Mouse (Mus musculus) erythroblast, embryonic 14.5 days (primary cell): ENCODE results near the gene Gypa. TPM values are rescaled to one million over a fixed set of nuclear protein-coding genes. Genes with fewer than 3 reads are reported as not detected.

Source experiments
- H3K27me3 ChIP-seq: 2 replicates; pipeline ENCODE4 v1.6.1; 2012; ENCODE audit warnings: inconsistent platforms; ENCODE audit not compliant: control insufficient read depth
- H3K36me3 ChIP-seq: 2 replicates; pipeline ENCODE4 v1.6.1; 2012; ENCODE audit warnings: mild to moderate bottlenecking, inconsistent platforms; ENCODE audit not compliant: control insufficient read depth
- H3K4me1 ChIP-seq: 2 replicates; pipeline ENCODE4 v1.6.1; 2012; ENCODE audit warnings: inconsistent platforms; ENCODE audit not compliant: control insufficient read depth
- H3K4me3 ChIP-seq: replicated peaks from 2 replicates; pipeline ENCODE3; 2012; ENCODE audit warnings: moderate library complexity, mild to moderate bottlenecking, inconsistent platforms
- H3K9me3 ChIP-seq: 2 replicates; pipeline ENCODE4 v1.6.1; 2012; ENCODE audit warnings: low read length, inconsistent platforms, mixed read lengths; ENCODE audit not compliant: control insufficient read depth
- GATA1 ChIP-seq: IDR thresholded peaks from 2 replicates; pipeline ENCODE4 v1.6.1; 2012; ENCODE audit warnings: low read length, inconsistent platforms, mixed read lengths
- TAL1 ChIP-seq: IDR thresholded peaks from 3 replicates; pipeline ENCODE4 v1.6.1; 2012; ENCODE audit warnings: low read length, inconsistent platforms, mixed read lengths
- polyA plus RNA-seq: library from polyadenylated mRNA; stranded (reverse); fragments of >175 nt; gene quantifications from 2 replicates; pipeline ENCODE4 v1.2.3, GENCODE M21; 2012

The Gypa gene
- polyA plus RNA-seq, 1 experiment, result 38.2 TPM

GRCm38 (mm10) chr8:80482822-80483774, 10.5 kb upstream of the Gypa start:
- no peaks in the 10 kb centered on the region for H3K9me3 ChIP-seq
- H3K4me3 ChIP-seq, result no peak overlapping the region
- peaks cover 17% of the 10 kb centered on the region for H3K27me3 ChIP-seq
- no peaks in the 10 kb centered on the region for H3K36me3 ChIP-seq
- no peak for TF ChIP-seq GATA1
- TF ChIP-seq TAL1, result no peak
- no peaks in the 10 kb centered on the region for H3K4me1 ChIP-seq

- no peak overlapping the region for H3K4me3 ChIP-seq
- no peaks in the 10 kb centered on the region for H3K9me3 ChIP-seq
- H3K36me3 ChIP-seq, result peaks cover 20% of the 10 kb centered on the region
- H3K27me3 ChIP-seq, result peaks cover 4% of the 10 kb centered on the region
- peaks cover 29% of the 10 kb centered on the region for H3K4me1 ChIP-seq
- TF ChIP-seq GATA1 (no peak), TAL1 (no peak)
Measured at GRCm38 (mm10) chr8:80491562-80491961, 2.0 kb upstream of the Gypa start.

GRCm38 (mm10) chr8:80492987-80493441, 567 bp upstream of the Gypa start:
- Histone ChIP-seq H3K27me3 (no peaks in the 10 kb centered on the region), H3K4me3 (peak overlapping the region; percentile 83), H3K4me1 (peaks cover 41% of the 10 kb centered on the region), H3K36me3 (peaks cover 34% of the 10 kb centered on the region), H3K9me3 (no peaks in the 10 kb centered on the region)
- no peak for TF ChIP-seq TAL1
- no peak for TF ChIP-seq GATA1

DNA sequence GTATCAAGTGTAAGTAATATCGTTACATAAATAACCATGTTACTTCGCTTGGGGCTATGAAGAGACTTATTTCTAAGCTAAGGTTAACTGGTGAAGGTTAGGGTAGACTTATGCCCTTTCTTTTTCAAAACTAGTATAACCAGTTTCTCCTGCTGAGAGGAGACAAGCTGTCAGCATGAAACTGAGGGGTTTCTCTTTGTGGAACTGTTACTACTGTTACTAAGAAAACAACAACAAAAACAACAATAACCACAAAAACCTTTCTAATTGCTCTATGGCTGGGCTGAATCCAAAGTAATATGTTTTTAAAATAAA, 722 bp downstream of the Gypa start:
- Histone ChIP-seq H3K27me3 (no peaks in the 10 kb centered on the region), H3K4me3 (peak overlapping the region; percentile 83), H3K36me3 (peaks cover 47% of the 10 kb centered on the region), H3K4me1 (peaks cover 54% of the 10 kb centered on the region), H3K9me3 (no peaks in the 10 kb centered on the region)
- no peak for TF ChIP-seq GATA1
- TF ChIP-seq TAL1, result no peak

DNA sequence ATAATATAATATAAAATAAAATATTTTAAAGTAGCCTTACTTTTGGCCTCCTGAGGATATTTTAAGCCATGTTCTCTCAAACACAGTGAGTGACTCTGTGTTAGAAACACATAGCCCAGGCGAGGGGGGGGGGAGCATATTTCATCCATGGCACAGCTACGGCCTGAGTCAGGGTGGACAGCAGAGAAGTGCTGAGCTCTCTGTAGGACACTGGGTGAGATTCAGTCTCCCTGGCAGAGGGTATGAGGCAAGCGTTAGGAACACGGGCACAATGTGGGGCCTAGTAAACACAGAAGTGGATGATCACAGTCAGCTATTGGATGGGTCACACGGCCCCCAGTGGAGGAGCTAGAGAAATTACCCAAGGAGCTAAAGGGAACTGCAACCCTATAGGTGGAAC, 1.2 kb downstream of the Gypa start:
- Histone ChIP-seq H3K36me3 (peaks cover 53% of the 10 kb centered on the region), H3K9me3 (no peaks in the 10 kb centered on the region), H3K4me3 (peak overlapping the region; percentile 83), H3K4me1 (peaks cover 59% of the 10 kb centered on the region), H3K27me3 (no peaks in the 10 kb centered on the region)
- no peak for TF ChIP-seq TAL1
- no peak for TF ChIP-seq GATA1

- Histone ChIP-seq H3K9me3 (no peaks in the 10 kb centered on the region), H3K27me3 (no peaks in the 10 kb centered on the region), H3K4me1 (peaks cover 66% of the 10 kb centered on the region), H3K4me3 (peak overlapping the region; percentile 82), H3K36me3 (peaks cover 60% of the 10 kb centered on the region)
- TF ChIP-seq GATA1 (no peak; the same call in 1 of the 2 replicates), TAL1 (no peak)
Measured at GRCm38 (mm10) chr8:80495527-80495926, 1.9 kb downstream of the Gypa start.

- H3K9me3 ChIP-seq, result no peaks in the 10 kb centered on the region
- H3K4me3 ChIP-seq, result peak overlapping the region; percentile 82
- TF ChIP-seq GATA1 (no peak; the same call in 1 of the 2 replicates), TAL1 (no peak)
- peaks cover 73% of the 10 kb centered on the region for H3K4me1 ChIP-seq
- H3K36me3 ChIP-seq, result peaks cover 78% of the 10 kb centered on the region
- no peaks in the 10 kb centered on the region for H3K27me3 ChIP-seq
Measured at GRCm38 (mm10) chr8:80497323-80497722, 3.7 kb downstream of the Gypa start.

DNA sequence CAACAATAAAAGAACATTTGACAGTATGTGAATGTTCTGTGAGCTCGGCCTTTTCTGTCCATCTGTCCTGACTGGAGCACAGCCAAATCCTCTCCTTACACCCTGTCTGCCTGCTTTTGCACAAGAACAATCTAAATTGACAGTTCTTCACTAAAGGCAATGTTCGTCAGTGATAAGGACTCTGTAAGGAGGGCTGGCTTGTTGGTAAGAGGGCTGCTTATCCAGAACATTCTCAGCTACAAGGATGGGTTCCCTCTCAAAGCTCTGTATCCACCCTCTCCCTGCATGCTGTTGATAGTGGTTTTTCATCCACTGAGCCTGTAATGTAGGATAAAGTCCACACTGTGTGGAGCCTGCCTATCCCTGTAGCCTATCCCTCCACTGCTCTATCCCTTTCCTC, 6.7 kb downstream of the Gypa start:
- peak; percentile 85 for TF ChIP-seq GATA1
- peak; percentile 96 for TF ChIP-seq TAL1
- H3K4me1 ChIP-seq, result peaks cover 83% of the 10 kb centered on the region
- no peaks in the 10 kb centered on the region for H3K27me3 ChIP-seq
- peak overlapping the region; percentile 82 for H3K4me3 ChIP-seq
- no peaks in the 10 kb centered on the region for H3K9me3 ChIP-seq
- H3K36me3 ChIP-seq, result peaks cover 99% of the 10 kb centered on the region

- TF ChIP-seq TAL1 (no peak), GATA1 (no peak)
- Histone ChIP-seq H3K36me3 (peaks cover 99% of the 10 kb centered on the region), H3K27me3 (no peaks in the 10 kb centered on the region), H3K4me3 (peak overlapping the region; percentile 82), H3K9me3 (no peaks in the 10 kb centered on the region), H3K4me1 (peaks cover 85% of the 10 kb centered on the region)
Measured at GRCm38 (mm10) chr8:80500773-80501172, 7.2 kb downstream of the Gypa start.
